Mouse (Mus musculus) erythroblast, embryonic 14.5 days (primary cell): Measurements from ENCODE around the gene Stk4.

Experiments
- GATA1 ChIP-seq: IDR thresholded peaks from 2 replicates; pipeline ENCODE4 v1.6.1; 2012; ENCODE audit warnings: low read length, inconsistent platforms, mixed read lengths
- TAL1 ChIP-seq: IDR thresholded peaks from 3 replicates; pipeline ENCODE4 v1.6.1; 2012; ENCODE audit warnings: low read length, inconsistent platforms, mixed read lengths

DNA sequence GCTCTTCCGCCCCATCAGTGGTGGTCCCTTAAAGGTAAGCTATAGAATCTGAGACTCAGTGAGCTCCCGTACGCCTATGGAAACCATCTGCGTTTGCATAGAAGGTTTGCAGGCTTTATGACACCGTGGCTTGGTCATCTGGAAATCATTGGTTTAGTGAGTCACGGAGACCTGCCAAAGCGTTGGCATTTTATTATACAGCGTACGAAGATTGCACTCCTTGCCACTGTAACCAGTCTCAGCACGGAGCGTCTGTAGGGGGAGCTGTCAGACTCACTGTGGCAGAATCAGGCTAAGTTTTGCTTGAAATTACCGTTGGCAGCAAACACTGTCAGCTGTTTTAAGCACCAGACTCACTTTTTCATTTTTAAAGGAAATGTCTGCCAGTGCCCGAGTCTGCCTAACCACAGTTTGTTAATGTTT lies 56.4 kb downstream of the Stk4 start:
- TF ChIP-seq GATA1 (no peak), TAL1 (no peak)
